Comparison of ENCODE assay signal across 19 mouse cellular contexts in genomic region chr16:18096348-18096747, GRCm38 (mm10). TPM values are rescaled to one million over a fixed set of nuclear protein-coding genes. Genes with fewer than 3 reads are reported as not detected.
DNase-seq lines count a peak whose midpoint lies in the region; ATAC-seq and TF ChIP-seq lines count a peak whose summit lies in the region.
"Had no signal": no experiment of that assay in that cellular context is flagged by ENCODE, and none has a peak within 500 bp of the region (broad histone marks: within the 10 kb centered on the region; RNA-seq: fewer than 3 reads in every experiment).

No protein-coding gene starts in this region.

- no peaks in the 10 kb centered on the region; the same call in 1 of the 2 replicates for H3K9me3 ChIP-seq in lung, postnatal 0 days (ENCODE audit: low read length)
- H3K9me3 ChIP-seq: forebrain, embryonic 10.5 days; neural tube, embryonic 13.5 days had no signal

- no peaks in the 10 kb centered on the region for H3K4me1 ChIP-seq in lung, postnatal 0 days (ENCODE audit: insufficient read depth, low read depth, low read length)
- H3K4me1 ChIP-seq: forebrain, embryonic 10.5 days; neural tube, embryonic 13.5 days had no signal

- no peak overlapping the region for H3K4me3 ChIP-seq in lung, postnatal 0 days (ENCODE audit: low read depth, low read length)
- H3K4me3 ChIP-seq: forebrain, embryonic 10.5 days; neural tube, embryonic 13.5 days had no signal

- TF ChIP-seq EP300 in lung, postnatal 0 days (IDR thresholded peaks at IDR 0.05), result no peak

- 22% methylated on average over 5 of the region's 5 CpGs for WGBS in lung, postnatal 0 days

- no peaks in the 10 kb centered on the region for H3K27me3 ChIP-seq in lung, postnatal 0 days (replicated peaks; ENCODE audit: insufficient read depth, low read length)
- H3K27me3 ChIP-seq: neural tube, embryonic 13.5 days had no signal

- TF ChIP-seq CTCF in lung, postnatal 0 days (IDR thresholded peaks at IDR 0.05), result no peak

- no peak overlapping the region for H3K4me2 ChIP-seq in lung, postnatal 0 days (replicated peaks; ENCODE audit: low read depth, low read length)
- H3K4me2 ChIP-seq: neural tube, embryonic 13.5 days had no signal

- H3K27ac ChIP-seq in lung, postnatal 0 days (ENCODE audit: low read length), result no peak overlapping the region
- H3K27ac ChIP-seq: forebrain, embryonic 10.5 days; hindbrain, postnatal 0 days; liver, embryonic 14.5 days; macrophage; neural tube, embryonic 13.5 days had no signal

- ATAC-seq in lung, postnatal 0 days, result peak; percentile 77
- 0 out of 2 replicates have a peak, but pooled peaks have one; percentile 22 for ATAC-seq in common myeloid progenitor, adult 5-6 weeks (replicated peaks; ENCODE audit: low read depth, poor library complexity, severe bottlenecking)
- ATAC-seq: hindbrain, postnatal 0 days had no signal

- no peak overlapping the region for H3K9ac ChIP-seq in lung, postnatal 0 days (replicated peaks; ENCODE audit: low read depth)
- H3K9ac ChIP-seq: liver, embryonic 14.5 days; neural tube, embryonic 13.5 days had no signal

- peak; percentile 59 for DNase-seq in heart, postnatal 4 days
- DNase-seq in heart, adult 8-10 months (ENCODE audit: low spot score), result no peak
- peak; percentile 41 for DNase-seq in lung, postnatal 0 days (ENCODE audit: low spot score)
- DNase-seq in lung, postnatal 10 days, result no peak
- peak; percentile 44 for DNase-seq in 416B (ENCODE audit: low read depth)
- no peak for DNase-seq in embryo, embryonic 10 days (ENCODE audit: low spot score)
- no peak for DNase-seq in embryo, embryonic 10.5 days (ENCODE audit: low spot score)
- DNase-seq: cerebellum, adult 9-11 months; gastrocnemius, postnatal 25 days; heart, postnatal 14 days; kidney, postnatal 14 days; right cerebral cortex, postnatal 4 days; thymus, adult 18-20 months had no signal

- no peaks in the 10 kb centered on the region for H3K36me3 ChIP-seq in lung, postnatal 0 days (ENCODE audit: insufficient read depth, low read length)
- H3K36me3 ChIP-seq: forebrain, embryonic 10.5 days; neural tube, embryonic 13.5 days had no signal

RNA-seq across cellular contexts. Expression of gene Prodh, which starts 6.3 kb away (rescaled TPM):
- total RNA-seq in heart, postnatal 4 days (2021), result 1 to 10 TPM; 5.3 to 6.0 TPM
- total RNA-seq in heart, adult 8-10 months (2022), result 10 to 100 TPM; 12.9 to 36.7 (median 16.9) TPM
- 10.6 and 11.0 TPM in 2 replicates for polyA plus RNA-seq in lung, postnatal 0 days (2015; fragmentation: Nextera tagmentation; extraction: Ambion mirVana)
- total RNA-seq in common myeloid progenitor, adult 5-6 weeks (2017), result 48.6 and 59.7 TPM in 2 replicates

RNA-seq across cellular contexts. Expression of gene Rtn4r, which starts 31.1 kb away (rescaled TPM):
- 1 to 10 TPM; 6.0 to 7.8 TPM for total RNA-seq in heart, postnatal 4 days (2021)
- 1 to 10 TPM; 2.8 to 4.7 (median 3.8) TPM for total RNA-seq in heart, adult 8-10 months (2022)
- 0.17 and 0.23 TPM in 2 replicates for polyA plus RNA-seq in lung, postnatal 0 days (2015; fragmentation: Nextera tagmentation; extraction: Ambion mirVana)
- 1.3 and 2.6 TPM in 2 replicates for total RNA-seq in common myeloid progenitor, adult 5-6 weeks (2017)
- polyA plus RNA-seq: macrophage had no signal

RNA-seq across cellular contexts. Expression of gene Dgcr6, which starts 43.7 kb away (rescaled TPM):
- 10 to 100 TPM; 42.4 to 48.6 TPM for total RNA-seq in heart, postnatal 4 days (2021)
- 10 to 100 TPM; 40.3 to 52.7 (median 40.4) TPM for total RNA-seq in heart, adult 8-10 months (2022)
- 78.6 and 87.2 TPM in 2 replicates for polyA plus RNA-seq in lung, postnatal 0 days (2015; fragmentation: Nextera tagmentation; extraction: Ambion mirVana)
- total RNA-seq in common myeloid progenitor, adult 5-6 weeks (2017), result 17.8 and 20.9 TPM in 2 replicates

Comparison
In these comparisons a context has a peak if more than half of its experiments do, and no peak if none do; other contexts are left out.
1. DNase-seq: peak in heart, postnatal 4 days (single experiment), lung, postnatal 0 days (single experiment) and 416B (single experiment); none in heart, adult 8-10 months (single experiment), lung, postnatal 10 days (single experiment), embryo, embryonic 10 days (single experiment) and embryo, embryonic 10.5 days (single experiment).